Mouse (Mus musculus): Measurements from ENCODE around the gene Npepps. TPM values are rescaled to one million over a fixed set of nuclear protein-coding genes. Genes with fewer than 3 reads are reported as not detected.
"Not testable (repeated sequence)": the region's sequence is repeated elsewhere in the genome, so short reads cannot be mapped to it uniquely, and the experiment has no call there.

The Npepps gene
- polyA plus RNA-seq, 1 experiment from 2014 or later = 108 TPM

DNA sequence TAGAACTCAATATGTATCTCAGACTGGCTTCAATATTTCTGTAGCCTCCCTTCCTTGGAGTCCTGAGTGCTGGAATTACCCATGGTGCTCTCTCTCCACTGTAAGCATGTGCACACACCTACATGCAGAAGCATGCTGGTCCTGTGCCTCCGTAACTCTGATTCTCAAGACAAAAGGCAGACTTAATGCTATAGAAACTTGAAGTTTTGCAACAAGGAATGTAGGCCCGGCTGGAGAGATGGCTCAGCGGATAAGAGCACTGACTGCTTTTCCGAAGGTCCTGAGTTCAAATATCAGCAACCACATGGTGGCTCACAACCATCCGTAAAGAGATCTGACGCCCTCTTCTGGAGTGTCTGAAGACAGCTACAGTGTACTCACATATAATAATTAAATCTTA lies 90.8 kb downstream of the Npepps start:
- Histone ChIP-seq H3K36me3 (peaks cover 16% of the 10 kb centered on the region), H3K4me1 (peaks cover 25% of the 10 kb centered on the region)
- H3K27me3 ChIP-seq; H3K27ac ChIP-seq; H3K9ac ChIP-seq; H3K9me3 ChIP-seq; H3K4me3 ChIP-seq; ATAC-seq (ENCODE audit: insufficient number of reproducible peaks, low FRiP score, low TSS enrichment, low read depth); H3K4me2 ChIP-seq: not testable (repeated sequence)
- WGBS = 95% methylated on average over 6 of the region's 6 CpGs

DNA sequence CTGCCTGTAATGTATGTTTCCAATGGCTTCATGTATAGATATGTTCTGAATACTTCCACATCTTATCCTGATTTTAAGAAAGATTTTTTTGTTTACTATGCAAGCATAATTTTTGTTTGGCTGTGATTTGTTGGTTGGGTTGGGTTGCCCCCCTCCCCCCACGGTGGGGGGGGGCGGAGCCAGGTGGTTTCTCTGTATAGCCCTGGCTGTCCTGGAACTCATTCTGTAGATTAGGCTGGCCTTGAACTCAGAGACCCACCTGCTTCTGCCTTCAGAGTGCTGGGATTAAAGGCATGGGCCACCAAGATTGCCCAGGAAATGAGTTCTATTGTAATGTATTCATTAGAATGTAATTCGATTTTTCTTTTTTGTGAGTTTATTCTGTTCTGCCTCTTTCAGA lies 91.2 kb downstream of the Npepps start:
- ATAC-seq (ENCODE audit: insufficient number of reproducible peaks, low FRiP score, low TSS enrichment, low read depth) = no peak
- WGBS = 34% methylated on average over 3 of the region's 3 CpGs

DNA sequence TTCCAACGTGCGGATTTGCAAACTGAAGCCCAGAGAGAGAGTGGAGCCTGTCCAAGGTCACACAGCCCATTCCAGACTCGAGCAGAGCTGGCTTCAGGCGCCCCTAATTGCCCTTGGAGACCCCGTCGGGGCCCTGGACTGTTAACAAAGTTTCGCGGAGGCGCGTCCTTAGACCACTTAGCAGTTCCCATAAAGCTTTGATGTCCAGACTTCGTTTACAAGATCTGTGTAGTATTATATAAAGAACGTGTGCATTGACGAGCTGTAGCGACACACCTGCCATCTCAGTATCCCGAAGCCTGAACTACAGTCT lies 91.8 kb downstream of the Npepps start:
- no peaks in the 10 kb centered on the region for H3K9me3 ChIP-seq
- under 1% methylated on average over 15 of the region's 15 CpGs for WGBS
- H3K4me3 ChIP-seq = peak overlapping the region; percentile 72
- peak overlapping the region; percentile 55 for H3K9ac ChIP-seq
- peaks cover 32% of the 10 kb centered on the region for H3K4me1 ChIP-seq
- H3K36me3 ChIP-seq = peaks cover 25% of the 10 kb centered on the region
- H3K27me3 ChIP-seq = no peaks in the 10 kb centered on the region
- peak overlapping the region; percentile 86 for H3K4me2 ChIP-seq
- ATAC-seq (ENCODE audit: insufficient number of reproducible peaks, low FRiP score, low TSS enrichment, low read depth) = no peak
- H3K27ac ChIP-seq = peak overlapping the region; percentile 96

More for the DNA sequence above, 91.2 kb downstream of the Npepps start:
- no peaks in the 10 kb centered on the region for H3K27me3 ChIP-seq
- H3K36me3 ChIP-seq = peaks cover 20% of the 10 kb centered on the region
- peak overlapping the region; percentile 96 for H3K27ac ChIP-seq
- no peaks in the 10 kb centered on the region for H3K9me3 ChIP-seq
- H3K4me2 ChIP-seq = peak overlapping the region; percentile 86
- peaks cover 28% of the 10 kb centered on the region for H3K4me1 ChIP-seq
- no peak overlapping the region for H3K9ac ChIP-seq
- H3K4me3 ChIP-seq = peak overlapping the region; percentile 72

DNA sequence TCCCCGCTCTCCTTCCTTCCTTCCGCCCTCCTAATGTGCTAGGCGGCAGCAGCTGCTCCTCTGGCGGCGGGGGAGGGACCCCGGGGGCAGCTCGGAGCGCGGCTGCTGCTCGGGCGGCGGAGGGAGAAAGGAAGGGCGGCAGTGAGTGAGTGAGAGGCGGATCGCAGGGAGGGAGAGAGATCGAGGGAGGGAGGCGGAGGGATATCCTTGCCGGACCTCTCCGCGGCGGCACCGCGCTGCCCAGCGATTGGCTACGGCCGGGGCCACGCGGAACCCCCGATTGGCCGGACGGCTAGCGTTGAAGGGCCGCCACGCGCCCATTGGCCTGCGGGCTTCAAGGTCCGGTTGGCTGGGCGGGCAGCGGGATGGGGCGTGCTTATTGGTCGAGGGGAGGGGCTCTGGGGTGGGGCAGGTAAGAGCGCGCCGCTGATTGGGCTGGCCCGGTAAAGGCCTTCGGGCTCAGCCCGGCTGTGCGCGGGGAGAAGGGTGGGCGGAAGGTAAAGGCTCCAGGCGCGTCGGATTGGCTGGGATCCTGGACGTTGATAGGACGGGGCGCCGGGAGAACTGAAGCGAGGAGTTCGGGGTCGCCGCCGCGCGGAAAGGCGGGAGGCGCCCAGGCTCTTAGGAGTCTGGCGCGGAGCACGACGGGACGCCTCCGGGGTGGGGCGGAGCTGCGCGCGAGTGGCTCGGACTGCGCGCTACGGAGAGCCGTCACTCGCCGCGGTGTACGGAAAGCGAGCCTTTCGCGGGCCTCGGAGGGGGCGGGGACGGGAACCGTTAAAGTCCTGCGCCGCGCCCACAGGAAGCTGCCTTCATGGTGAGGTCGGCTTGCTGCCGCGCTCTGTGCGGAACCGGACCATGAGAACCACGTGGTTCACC lies 92.4 kb downstream of the Npepps start, which contains the start of gene Kpnb1:
TSS of gene Kpnb1 (minus strand) at position 118 of the 879 bp plus-strand sequence.
- H3K4me3 ChIP-seq = peak within 1 kb of the TSS; percentile 72
- under 1% methylated on average over 94 of the region's 101 CpGs for WGBS
- H3K9me3 ChIP-seq = no peaks in the 10 kb centered on the region
- peaks cover 32% of the 10 kb centered on the region for H3K4me1 ChIP-seq
- peak within 1 kb of the TSS; percentile 86 for H3K4me2 ChIP-seq
- no peaks in the 10 kb centered on the region for H3K27me3 ChIP-seq
- peak; percentile 96 for ATAC-seq (ENCODE audit: insufficient number of reproducible peaks, low FRiP score, low TSS enrichment, low read depth)
- peak within 1 kb of the TSS; percentile 96 for H3K27ac ChIP-seq
- H3K9ac ChIP-seq = peak within 1 kb of the TSS; percentile 79
- H3K36me3 ChIP-seq = peaks cover 31% of the 10 kb centered on the region

DNA sequence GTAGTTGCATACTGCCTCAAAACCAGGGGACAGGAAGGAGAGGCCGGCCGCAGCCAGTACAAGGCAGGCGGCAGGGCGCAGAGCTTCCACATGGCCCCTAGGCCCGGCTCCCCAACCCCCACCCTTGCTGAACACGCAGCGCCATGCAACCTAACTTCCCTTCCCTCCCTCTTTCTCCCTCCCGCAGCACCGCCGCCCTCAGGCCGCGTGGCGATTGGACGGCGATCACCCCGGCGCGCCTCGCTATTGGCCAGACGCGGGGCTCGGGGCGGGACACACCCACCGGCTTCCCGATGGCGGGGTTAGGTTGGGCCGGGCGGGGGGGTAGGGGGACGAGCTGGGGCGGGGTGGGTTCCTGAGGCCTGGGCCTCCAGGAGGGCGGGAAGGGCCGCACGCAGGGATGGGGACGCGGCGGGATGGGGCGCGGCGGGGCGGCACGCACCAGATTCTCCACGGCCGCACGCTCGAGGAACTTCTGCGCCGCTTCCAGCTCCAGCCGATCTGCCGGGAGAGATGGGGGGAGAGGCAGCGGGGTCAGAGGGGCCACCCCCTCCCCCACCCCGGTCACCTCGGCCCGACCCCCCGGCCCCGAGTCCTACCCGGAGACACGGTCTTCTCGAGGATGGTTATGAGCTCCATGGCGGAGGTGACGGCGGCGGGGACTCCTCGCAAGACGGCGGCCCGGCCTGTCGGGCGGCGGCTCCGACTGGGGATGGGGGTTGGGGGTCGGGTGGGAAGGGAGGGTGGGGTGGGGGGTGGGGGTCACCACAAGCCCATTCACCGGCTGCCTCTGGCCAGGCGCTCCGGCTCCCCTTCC lies 93.3 kb downstream of the Npepps start:
- no peaks in the 10 kb centered on the region for H3K27me3 ChIP-seq
- no peaks in the 10 kb centered on the region for H3K9me3 ChIP-seq
- peak overlapping the region; percentile 79 for H3K9ac ChIP-seq
- H3K4me2 ChIP-seq = peak overlapping the region; percentile 75
- H3K27ac ChIP-seq = peak overlapping the region; percentile 96
- H3K4me3 ChIP-seq = peak overlapping the region; percentile 72
- peaks cover 40% of the 10 kb centered on the region for H3K36me3 ChIP-seq
- H3K4me1 ChIP-seq = peaks cover 32% of the 10 kb centered on the region
- ATAC-seq (ENCODE audit: insufficient number of reproducible peaks, low FRiP score, low TSS enrichment, low read depth) = peak; percentile 75
- under 1% methylated on average over 74 of the region's 74 CpGs for WGBS

DNA sequence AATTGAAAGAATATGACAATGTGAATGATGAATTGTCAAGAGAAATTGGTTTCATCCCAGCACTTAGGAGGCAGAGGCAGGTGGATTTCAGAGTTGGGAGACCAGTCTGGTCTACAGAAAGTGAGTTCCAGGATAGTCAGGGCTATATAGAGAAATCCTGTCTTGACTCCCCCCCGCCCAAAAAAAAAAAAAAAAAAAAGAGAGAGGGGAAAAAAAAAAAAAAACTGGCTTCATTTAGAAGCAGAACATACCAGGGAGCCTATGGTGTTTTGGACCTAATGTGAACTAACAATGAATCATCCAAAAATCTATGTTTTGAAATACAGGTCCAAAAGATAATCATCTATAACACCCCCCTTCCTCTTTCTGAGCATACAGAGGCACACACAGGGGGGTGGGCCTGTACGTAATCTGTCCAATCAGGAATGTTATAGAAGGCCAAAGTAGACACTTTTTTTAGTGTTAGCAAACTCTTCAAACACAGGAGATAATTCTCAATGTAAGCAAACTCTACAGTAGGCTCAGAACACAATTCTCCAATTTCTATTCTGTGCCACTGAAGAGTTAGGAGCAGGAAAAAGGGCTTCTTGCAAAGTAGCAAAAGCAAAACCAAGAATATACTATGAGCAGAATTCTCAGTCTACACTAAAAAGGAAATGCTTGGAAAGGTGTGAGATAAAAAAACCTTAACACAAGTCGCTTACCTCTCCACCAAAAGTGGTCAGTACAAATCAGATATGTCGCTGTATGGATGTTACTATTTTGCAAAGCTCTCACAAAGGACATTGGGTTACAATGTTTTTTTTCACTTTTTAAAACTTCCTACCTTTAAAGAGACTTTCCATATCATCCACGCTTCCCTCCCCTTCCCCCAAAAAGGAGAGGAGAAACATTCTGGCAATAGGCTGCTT lies 94.5 kb downstream of the Npepps start:
- no peaks in the 10 kb centered on the region for H3K9me3 ChIP-seq
- peak overlapping the region; percentile 72 for H3K4me3 ChIP-seq
- ATAC-seq (ENCODE audit: insufficient number of reproducible peaks, low FRiP score, low TSS enrichment, low read depth) = no peak
- H3K27ac ChIP-seq = 0 out of 2 replicates have a peak overlapping the region, but pooled peaks have one; percentile 81
- H3K36me3 ChIP-seq = peaks cover 52% of the 10 kb centered on the region
- H3K27me3 ChIP-seq = no peaks in the 10 kb centered on the region
- 61% methylated on average over 5 of the region's 5 CpGs for WGBS
- peaks cover 32% of the 10 kb centered on the region for H3K4me1 ChIP-seq
- no peak overlapping the region for H3K9ac ChIP-seq
- peak overlapping the region; percentile 75 for H3K4me2 ChIP-seq

DNA sequence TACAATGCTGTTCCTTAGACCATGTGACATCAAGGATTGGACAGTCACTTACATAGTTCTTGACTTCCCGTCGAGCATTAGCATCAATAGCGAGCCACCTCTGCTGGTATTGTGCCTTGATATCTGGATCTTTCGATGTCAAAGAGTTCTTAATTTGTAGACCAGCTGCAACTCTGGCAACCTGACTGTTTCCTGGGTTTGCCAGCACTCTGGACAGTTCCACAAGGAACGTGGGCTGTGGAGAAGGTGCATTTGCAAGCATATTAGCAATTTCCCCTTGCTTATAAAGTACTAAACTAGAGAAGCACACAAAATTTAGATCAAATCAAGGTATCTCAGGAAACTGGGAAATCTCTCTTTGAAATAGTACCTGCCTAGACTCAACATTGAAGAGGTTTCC lies 95.6 kb downstream of the Npepps start:
- Histone ChIP-seq H3K9me3 (no peaks in the 10 kb centered on the region), H3K27ac (no peak overlapping the region), H3K27me3 (no peaks in the 10 kb centered on the region), H3K4me1 (peaks cover 32% of the 10 kb centered on the region), H3K36me3 (peaks cover 60% of the 10 kb centered on the region), H3K9ac (no peak overlapping the region), H3K4me3 (no peak overlapping the region), H3K4me2 (no peak overlapping the region)
- 77% methylated on average over 5 of the region's 5 CpGs for WGBS
- no peak for ATAC-seq (ENCODE audit: insufficient number of reproducible peaks, low FRiP score, low TSS enrichment, low read depth)

DNA sequence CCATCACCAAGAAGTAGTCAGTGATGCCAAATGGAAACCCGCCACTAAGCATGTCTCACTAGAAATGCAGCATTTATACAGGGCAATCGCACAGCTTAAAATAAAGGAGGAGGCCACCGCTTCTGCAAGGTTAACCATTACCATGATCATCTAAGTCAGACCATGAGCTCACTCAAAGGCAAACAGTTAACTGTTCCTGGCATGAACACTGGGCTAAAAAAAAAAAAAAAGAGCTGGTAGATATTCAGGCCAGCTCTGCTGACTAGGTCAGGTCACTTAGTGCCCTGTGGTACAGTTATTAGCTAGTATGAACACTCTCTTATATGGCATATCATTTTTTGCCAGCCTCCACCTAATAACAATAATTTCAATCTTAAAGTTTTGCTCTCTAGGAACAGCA lies 98.0 kb downstream of the Npepps start:
- no peaks in the 10 kb centered on the region for H3K27me3 ChIP-seq
- peaks cover 81% of the 10 kb centered on the region for H3K36me3 ChIP-seq
- peaks cover 23% of the 10 kb centered on the region for H3K4me1 ChIP-seq
- H3K9me3 ChIP-seq = no peaks in the 10 kb centered on the region
- H3K27ac ChIP-seq = no peak overlapping the region
- WGBS = 85% methylated on average over 3 of the region's 3 CpGs
- H3K4me3 ChIP-seq = no peak overlapping the region
- no peak overlapping the region for H3K4me2 ChIP-seq
- ATAC-seq (ENCODE audit: insufficient number of reproducible peaks, low FRiP score, low TSS enrichment, low read depth) = no peak
- H3K9ac ChIP-seq = no peak overlapping the region

DNA sequence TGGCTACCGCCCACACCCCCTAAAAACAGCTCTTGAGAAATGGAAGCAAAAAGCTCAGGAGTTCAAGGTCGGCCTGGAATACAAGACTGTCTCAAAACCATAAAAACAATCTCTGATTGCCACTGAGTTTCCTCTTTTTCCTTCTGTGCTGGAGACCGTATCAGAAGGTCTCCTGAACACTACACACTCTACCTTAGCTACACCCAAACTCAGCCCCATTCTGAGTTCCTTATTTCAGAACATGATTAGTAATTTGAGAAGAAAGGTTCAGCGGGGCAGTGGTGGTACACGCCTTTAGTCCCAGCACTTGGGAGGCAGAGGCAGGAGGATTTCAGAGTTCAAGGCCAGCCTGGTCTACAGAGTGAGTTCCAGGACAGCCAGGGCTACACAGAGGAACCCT lies 99.4 kb downstream of the Npepps start:
- no peak overlapping the region for H3K4me3 ChIP-seq
- H3K9ac ChIP-seq = no peak overlapping the region
- H3K36me3 ChIP-seq = peaks cover 94% of the 10 kb centered on the region
- no peak for ATAC-seq (ENCODE audit: insufficient number of reproducible peaks, low FRiP score, low TSS enrichment, low read depth)
- H3K27ac ChIP-seq = no peak overlapping the region
- peaks cover 19% of the 10 kb centered on the region for H3K4me1 ChIP-seq
- H3K27me3 ChIP-seq = no peaks in the 10 kb centered on the region
- H3K4me2 ChIP-seq = no peak overlapping the region
- 81% methylated on average over 5 of the region's 5 CpGs for WGBS
- H3K9me3 ChIP-seq = no peaks in the 10 kb centered on the region

DNA sequence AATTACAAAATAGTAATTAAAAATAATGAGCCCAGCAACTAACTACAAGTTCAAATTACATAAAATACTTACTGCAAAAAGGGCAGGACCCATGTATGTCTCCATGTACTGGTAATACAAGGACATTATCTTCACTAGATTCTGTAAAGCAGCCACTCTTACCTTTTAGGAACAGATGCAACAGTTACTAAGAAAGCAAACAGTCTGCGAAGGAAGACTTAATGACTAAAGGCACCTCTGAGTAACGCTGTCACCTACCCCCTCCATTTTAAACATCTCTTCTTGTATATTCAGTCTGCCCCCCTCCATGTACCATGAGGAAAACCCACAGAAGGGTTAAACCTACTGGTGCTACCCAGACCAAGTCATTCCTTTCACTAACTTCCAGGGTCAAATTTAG lies 102.2 kb downstream of the Npepps start:
- 99% methylated on average over 2 of the region's 2 CpGs for WGBS
- no peak overlapping the region for H3K27ac ChIP-seq
- no peak overlapping the region for H3K4me2 ChIP-seq
- no peak overlapping the region for H3K4me3 ChIP-seq
- H3K27me3 ChIP-seq = no peaks in the 10 kb centered on the region
- H3K4me1 ChIP-seq = no peaks in the 10 kb centered on the region
- peaks cover 97% of the 10 kb centered on the region for H3K36me3 ChIP-seq
- H3K9me3 ChIP-seq = no peaks in the 10 kb centered on the region
- no peak for ATAC-seq (ENCODE audit: insufficient number of reproducible peaks, low FRiP score, low TSS enrichment, low read depth)
- no peak overlapping the region for H3K9ac ChIP-seq

DNA sequence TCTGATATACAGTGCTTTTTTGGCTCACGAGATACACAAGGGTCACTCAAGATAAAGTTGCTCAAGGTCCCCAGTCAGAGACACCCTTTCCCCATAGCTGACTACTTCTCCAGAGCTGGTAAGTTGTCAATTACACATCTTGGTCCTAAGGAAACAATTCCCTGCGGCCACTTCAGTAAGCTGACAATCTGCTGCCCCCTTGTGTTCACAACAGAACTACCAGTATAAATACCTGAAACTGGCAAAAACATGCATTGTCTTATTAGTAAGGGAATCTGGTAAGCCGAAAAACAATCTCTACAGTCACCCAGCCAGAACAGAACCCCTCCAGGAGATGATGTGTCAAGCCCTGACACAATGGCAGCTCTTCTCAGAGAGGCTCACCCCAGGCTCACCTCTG lies 103.6 kb downstream of the Npepps start:
- H3K36me3 ChIP-seq = peaks cover 96% of the 10 kb centered on the region
- H3K27ac ChIP-seq = no peak overlapping the region
- no peaks in the 10 kb centered on the region for H3K27me3 ChIP-seq
- no peaks in the 10 kb centered on the region for H3K9me3 ChIP-seq
- H3K4me1 ChIP-seq = no peaks in the 10 kb centered on the region
- no peak overlapping the region for H3K4me3 ChIP-seq
- H3K4me2 ChIP-seq = no peak overlapping the region
- H3K9ac ChIP-seq = no peak overlapping the region
- no peak for ATAC-seq (ENCODE audit: insufficient number of reproducible peaks, low FRiP score, low TSS enrichment, low read depth)
- WGBS = 43% methylated on average over 3 of the region's 3 CpGs
